Mouse (Mus musculus) heart, postnatal 10 days (tissue): ENCODE results near the gene Rps6kb1. TPM values are rescaled to one million over a fixed set of nuclear protein-coding genes. Genes with fewer than 3 reads are reported as not detected.

Source experiments
- DNase-seq, 2 experiments: peaks; one replicate each; pipeline ENCODE4 v3.0.0; 2021
- intact Hi-C: fragments of 180-260 bp; cut with DNase I; formaldehyde crosslinking; loops from one replicate; pipeline ENCODE4 v1.15.1; 2025
- total RNA-seq, 2 experiments: library from RNA; stranded (reverse); gene quantifications; 2 replicates each; pipeline ENCODE4 v1.2.3; 2021

The Rps6kb1 gene
- total RNA-seq, 2 experiments from 2014 or later = 26.0 to 29.2 TPM

DNA sequence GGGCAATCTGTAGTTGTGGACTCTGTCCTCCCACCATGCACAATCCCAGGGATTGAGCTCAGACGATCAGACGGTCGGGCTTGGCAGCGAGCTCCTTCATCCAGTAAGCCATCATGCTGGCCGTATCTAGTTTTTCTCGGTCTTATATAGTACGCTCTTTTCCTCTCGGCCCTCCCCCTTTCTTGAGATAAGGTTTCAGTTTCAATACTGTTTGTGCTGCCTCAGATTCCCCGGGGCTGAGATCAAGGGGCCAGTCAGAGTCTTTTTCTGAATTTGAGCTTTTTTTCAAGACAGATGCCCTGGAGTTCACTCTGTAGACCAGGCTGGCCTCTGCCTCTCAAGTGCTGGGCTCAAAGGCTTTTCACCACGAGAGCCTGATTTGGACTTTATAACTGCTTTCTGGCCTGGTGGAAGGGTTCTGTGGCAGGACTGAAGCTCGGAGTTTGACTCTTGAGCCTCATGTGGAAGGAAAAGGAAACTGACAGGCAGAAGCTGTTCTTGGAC is 36.7 kb upstream of the Rps6kb1 start:
- intact Hi-C loops = no loop called here

DNA sequence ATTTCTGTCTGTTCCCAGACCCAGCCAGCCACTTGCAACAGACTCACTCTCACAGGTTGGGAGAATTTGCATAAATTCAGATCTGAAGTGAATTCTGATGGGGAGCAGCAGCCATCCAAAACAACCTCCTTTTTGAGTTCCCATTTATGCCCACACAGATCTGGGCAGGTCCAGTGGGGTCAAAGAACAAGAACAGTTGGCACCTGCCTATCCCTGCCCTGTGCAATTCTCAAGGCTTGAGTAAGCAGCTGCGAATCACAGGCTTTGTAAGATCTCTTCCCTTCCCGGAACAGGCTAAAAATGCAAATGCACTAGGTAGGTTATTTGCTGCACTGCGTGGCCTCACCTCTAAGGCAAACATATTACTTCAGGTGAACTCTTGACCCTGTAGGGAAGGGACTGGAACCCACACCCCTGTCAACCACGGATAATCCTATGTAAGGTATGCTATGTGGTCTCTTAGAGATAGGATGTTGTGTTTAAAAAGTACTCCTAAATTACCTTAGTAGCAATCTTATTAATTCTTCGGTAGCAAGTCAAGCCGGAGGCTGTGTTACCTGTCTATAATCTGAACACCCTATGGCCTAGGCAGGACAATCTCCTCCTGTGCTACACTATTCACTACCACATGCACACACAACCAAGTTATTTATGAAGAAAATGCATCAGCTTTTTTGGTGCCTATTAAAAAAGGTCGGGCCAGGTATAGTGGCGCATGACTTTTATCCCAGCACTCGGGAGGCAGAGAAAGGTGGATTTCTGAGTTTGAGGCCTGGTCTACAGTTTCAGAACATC is 35.9 kb upstream of the Rps6kb1 start:
- intact Hi-C loops = no loop called here
- no peak for DNase-seq

More for the DNA sequence above, 36.7 kb upstream of the Rps6kb1 start:
- peak; percentile 63 to 67 for DNase-seq

DNA sequence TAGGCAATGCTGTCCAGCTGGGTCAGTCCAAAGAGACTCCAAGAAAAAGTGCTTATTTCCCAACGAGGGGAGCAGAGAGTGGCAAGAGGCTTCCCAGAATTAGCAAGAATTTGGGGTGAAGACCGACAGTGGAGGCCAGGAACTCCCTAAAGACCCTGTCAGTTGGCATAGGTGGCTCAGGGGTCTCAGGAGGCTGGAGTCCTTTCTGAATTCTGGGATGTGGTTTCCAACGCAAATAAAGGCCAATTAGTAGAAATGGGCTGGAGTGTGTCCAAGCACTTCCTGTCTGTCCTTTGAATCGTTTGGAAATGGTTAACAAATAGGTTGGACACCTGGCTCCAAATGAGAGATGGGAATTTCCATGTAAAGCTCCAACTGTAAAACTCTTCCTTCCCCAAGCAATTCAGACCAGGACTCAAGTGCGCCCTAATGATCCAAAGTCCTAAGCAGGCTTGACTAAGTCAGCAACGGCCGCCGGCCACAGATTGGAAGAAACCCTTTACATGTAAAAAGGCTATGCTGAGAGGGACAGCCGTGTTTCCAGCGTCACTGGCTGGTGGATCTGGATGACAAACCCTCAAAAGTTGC is 35.2 kb upstream of the Rps6kb1 start:
- no peak for DNase-seq
- intact Hi-C loops = no loop called here

DNA sequence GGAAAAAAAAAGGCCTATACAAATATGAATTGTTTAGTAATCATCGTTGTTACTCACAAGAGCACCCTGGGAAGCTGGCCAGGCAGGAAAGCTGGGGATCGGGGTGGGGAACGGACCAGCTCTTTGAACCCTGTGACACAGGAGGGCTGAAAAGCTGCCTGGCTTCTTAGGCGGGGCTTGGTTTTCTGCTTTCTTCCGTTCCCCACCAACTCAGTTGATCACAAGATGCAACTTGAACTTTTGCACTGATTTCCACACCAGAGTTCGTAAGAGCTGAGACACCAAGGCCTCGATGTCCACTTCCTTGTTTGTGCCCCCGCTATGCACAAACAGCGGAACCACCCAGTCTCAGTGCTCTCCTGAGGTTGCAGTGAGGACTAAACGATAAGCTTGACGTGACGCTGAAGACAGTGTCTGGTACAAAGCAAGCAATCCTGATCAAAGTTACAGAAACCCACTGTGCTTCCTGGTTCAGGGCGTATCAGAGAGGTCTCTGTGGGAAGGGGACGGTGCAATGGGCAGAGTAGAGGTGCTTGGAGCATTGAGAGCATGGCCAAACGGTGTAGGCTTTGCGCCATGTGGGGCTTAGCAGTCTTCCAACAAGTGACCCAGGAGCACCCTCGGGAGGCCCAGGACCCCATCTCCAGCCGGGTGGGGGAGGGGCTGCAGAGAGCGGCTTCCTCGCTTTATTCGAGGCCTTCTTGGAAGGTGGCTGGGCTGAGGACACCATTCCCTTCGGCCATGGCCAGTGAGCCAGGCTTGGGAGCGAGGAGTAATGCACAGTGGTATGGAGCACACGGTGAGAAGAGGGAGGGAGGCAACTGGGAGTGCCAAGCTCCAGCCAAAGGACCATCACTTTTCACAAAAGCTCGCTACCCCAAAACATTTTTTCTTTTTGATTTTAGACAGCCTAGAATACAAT is 34.5 kb upstream of the Rps6kb1 start:
- intact Hi-C loops = no loop called here
- peak; percentile 72 for DNase-seq

DNA sequence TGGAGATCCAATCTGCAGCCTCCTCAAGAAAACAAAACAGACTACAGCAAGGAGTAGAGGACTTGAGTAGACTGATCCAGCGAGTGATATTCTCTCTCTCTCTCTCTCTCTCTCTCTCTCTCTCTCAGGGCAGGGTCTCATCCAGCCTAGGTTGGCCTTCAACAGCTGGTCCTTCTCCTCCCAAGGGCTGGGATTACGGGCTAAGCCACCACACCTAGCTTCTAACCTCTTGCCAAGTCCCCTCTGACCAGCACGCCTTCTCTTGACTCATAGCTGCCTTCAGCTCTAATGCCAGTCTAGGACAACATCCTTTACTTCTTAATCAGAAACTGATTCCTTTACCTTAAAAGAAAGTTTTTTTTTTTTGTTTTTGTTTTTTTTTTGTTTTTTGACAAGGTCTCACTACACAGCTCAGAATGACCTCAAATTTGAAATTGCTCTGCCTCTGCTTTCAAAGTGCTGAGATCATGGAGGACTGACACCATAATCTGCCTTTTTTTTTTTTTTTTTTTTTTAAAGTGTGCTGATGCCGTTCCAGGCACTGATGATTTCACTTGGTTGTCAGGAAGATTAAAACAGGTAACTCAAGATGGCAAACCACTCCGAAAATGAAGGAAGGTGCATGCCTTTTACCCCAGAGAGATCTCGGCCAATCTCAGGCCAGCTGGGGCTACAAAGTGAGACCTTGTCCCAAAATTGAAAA is 33.7 kb upstream of the Rps6kb1 start:
- no peak for DNase-seq
- intact Hi-C loops = no loop called here

DNA sequence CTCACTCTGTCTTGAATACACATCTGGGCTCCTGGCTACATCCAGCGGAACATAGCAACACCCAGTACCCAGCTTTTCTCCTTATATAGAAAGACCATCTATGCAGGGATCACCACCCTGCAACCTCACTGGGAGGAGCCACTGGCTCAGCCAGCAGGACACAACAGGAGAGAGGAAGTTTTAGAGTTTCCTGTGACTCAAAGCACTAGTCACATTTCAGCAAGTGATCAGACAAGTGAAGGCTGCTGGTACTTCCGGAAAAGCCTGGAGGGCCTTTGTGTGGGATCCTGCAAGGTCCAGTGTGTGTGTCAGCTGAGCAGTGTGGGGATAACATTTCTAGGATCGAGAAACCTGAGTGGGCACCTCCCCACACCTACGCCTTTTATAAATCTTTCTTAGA is 32.6 kb upstream of the Rps6kb1 start:
- peak; percentile 67 for DNase-seq
- intact Hi-C loops = no loop called here

DNA sequence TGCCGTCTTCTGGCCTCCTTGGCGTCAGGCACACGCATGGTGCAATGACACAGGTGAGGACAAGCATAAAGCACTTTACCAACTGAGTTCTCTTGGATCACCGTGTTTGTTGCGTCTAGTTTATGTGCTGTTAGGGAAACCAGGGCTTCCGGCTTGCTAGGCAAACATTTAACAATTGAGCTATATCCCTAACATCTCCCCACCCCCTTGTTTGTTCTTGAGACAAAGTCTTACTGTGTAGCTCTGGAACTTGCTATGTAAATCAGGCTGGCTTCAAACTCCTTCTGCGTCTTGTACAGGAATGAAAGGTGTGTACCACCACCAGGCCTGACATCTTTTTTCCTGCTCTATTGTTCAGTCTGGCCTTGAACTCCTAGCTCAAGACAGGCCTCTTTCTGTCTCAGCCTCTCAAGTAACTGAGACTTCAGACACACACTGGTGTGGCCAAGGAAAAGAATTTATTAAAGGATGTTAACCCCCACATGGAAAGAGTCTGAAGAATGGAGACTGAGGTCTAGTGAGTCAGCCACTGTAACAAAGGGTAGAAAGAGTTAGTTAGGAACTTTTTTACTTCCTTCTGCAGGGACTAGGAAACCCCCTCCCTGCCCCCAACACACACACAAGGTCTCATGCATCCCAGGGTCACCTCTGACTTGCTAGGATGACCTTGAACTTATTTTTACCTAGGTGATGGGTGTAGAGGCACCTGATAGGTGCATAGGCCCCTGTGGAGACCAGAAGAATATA is 31.2 kb upstream of the Rps6kb1 start:
- intact Hi-C loops = no loop called here
- no peak for DNase-seq

DNA sequence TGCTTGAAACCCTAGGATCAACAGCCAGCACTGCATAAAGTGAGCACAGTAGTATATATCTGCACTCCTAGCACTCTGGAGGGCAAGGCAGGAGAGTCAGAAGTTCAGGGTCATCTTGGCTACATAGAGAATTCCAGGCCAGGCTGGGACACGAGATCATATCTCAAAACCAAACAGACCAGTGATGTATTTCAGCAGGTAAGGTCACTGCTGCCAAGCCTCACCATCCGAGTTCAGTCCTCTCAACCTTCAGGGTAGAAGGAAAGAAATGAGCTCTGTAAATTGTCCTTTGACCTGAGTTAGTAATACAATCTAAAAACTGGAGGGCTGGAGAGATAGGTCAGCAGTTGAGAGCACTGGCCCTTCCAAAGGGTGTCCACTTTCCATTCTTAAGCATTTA is 29.8 kb upstream of the Rps6kb1 start:
- DNase-seq = no peak
- intact Hi-C loops = no loop called here

DNA sequence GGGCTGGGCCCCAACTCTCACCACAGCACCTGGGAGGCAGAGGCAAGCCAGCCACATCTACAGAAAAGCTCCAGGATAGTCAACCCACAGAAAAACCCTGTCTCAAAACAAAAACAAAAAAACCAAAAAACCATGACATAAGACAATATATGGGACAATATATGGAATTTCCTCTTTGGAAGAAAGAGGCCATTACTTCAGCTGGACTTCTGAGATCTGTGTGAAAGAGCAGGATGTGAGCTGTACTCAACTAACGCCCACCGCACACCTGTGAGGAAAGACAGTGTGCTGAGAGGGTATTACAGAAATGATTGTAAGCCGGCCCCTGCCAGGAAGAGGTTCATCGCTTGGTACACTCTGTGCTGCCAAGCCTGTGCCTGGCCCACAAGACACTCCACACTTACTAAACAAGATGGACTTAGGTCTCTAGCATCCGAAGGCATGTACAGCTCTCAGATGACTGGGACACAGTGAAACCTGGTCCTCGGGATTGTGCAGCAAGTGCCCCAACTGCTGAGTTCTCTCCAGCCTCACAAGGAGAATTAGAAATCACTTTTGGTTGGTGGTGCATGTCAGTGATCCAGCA is 29.1 kb upstream of the Rps6kb1 start:
- no peak for DNase-seq
- intact Hi-C loops = no loop called here

DNA sequence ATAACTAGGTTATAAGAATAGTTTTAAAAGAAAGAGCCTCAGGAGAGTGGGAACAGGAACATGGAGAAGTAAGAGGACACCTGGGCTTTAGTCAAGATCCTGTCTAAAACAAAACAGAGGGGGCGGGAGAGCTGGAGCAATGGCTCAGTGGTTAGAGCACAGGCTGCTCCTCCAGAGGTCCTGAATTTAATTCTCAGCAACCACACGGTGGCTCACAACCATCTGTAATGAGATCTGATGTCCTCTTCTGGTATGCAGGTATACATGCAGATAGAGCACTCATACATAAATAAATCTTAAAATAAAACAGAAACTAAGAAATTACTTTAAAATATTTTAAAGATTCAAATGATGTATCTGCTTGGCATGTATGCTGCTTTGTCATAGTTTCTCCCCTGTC is 28.0 kb upstream of the Rps6kb1 start:
- intact Hi-C loops = no loop called here
- no peak for DNase-seq

DNA sequence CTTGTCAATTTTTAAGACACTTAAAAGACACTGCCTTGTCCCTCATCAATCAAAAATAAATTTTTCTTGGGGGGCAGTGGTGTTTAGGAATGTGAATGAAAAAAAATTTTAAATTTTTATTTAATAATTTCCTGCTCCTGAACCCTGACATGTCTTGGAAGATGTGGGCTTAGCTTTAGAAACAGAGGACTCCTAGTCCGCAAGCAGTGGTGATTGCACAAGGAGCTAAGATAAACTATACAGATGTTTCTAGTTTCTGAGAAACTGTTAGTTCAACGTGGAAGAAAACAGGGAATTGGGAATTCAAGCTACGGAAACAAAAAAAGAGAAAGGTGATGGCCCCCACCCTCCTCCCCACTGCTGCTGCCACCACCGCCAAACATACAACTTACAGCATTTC is 27.3 kb upstream of the Rps6kb1 start:
- no peak for DNase-seq
- intact Hi-C loops = no loop called here

DNA sequence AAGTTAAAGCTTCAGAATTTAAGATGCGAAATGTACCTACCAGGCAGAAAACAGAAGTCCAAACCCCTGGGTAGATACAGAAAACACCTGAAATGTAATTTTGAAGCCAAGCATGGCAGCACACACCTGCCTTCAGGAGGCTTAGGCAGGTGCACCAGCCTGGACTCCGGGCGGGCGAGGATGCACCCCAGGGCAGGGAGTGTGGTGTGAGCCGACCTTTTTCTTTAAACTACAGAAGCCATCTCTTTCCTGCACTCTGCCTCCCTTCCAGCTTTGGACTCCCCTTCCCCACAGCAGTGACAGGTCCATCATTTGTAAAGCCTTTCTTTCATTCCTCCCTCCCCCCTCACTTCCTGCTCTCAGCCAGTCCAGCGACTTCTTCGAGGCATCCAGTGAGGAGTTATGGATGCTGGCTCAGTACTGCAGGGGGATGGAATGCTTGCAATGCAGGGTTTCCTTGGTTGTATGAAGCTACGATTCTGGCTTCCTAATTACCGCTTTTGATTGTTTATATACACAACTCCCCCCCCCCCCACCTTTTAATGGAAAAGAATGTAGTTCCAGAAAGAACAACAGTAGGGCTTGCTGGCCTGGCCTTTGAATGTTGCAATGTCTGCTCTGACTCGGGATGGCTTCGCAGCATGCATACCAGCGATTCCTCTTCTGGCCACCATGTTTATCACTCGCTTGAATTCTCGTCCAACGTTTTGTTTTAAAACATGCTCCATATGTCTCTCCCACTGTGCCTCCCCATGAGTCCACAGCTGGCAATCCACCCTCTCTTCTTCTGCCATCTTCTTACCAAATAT is 26.6 kb upstream of the Rps6kb1 start:
- DNase-seq = peak in 1 of 2 experiments; percentile 38
- intact Hi-C loops = no loop called here

DNA sequence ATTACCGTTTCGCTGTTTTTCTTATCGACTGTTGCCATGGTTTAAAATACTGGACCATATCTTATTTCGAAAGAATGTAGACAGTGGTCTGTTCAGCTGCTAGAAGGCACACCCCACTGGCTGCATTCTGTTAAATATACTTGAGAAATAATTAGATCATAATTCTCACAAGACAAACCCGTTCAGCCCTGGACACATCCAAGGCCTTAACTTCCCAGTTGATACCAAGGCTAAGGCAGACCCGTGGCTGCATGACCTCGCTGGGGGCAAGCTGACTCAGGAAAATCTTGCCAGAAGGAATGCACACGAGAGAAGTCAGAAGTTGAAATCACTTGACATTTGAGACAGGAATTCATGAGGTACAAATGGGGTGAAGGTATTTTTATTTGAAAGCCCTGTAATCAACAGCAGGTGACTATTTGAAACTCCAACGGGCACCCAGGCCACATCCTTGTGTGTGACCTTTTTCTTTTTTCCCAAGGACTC is 25.7 kb upstream of the Rps6kb1 start:
- intact Hi-C loops = no loop called here
- peak in 1 of 2 experiments; percentile 56 for DNase-seq

DNA sequence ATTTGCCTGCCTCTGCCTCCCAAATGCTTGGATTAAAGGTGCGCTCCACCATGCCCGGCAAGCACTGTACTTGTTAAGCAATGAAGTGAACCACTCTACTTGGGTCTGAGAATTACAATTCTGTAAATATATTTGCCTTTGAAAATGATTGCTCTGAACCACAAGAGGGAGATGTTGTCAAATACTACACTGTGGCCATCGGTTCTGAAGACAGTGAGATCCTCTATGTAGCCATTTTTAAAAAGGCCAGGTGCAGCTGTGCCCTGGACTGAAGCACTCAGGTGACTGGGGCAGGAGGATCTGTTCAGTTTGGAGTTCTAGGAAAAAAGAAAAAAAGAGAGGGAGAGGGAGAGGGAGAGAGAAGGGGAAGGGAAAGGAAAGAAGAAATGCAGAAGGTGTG is 23.8 kb upstream of the Rps6kb1 start:
- peak in 1 of 2 experiments; percentile 47 for DNase-seq

DNA sequence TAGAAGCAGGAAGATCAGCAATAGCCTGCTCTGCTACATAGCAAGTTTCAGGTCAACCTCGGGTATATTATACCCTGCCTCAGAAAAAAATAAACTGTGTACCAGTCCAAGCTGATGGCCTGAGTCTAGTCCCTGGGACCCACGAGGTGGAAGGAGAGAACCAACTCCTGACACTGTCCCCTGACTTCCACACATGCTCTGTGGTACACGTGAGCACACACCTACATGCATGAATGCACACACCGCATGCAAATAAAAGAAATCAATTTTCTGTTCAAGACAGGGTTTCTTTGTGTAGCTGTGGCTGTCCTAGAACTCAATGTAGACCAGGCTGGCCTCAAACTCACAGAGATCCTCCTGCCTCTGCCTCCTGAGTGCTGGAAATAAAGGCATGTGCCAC is 13.7 kb upstream of the Rps6kb1 start:
- intact Hi-C loops = no loop called here
- DNase-seq = no peak

More for the DNA sequence above, 23.8 kb upstream of the Rps6kb1 start:
- intact Hi-C loops = loop anchor here (1.0 to 2.0 kb wide), 2 partner anchors 85 to 442 kb away; no protein-coding TSS in a partner anchor

DNA sequence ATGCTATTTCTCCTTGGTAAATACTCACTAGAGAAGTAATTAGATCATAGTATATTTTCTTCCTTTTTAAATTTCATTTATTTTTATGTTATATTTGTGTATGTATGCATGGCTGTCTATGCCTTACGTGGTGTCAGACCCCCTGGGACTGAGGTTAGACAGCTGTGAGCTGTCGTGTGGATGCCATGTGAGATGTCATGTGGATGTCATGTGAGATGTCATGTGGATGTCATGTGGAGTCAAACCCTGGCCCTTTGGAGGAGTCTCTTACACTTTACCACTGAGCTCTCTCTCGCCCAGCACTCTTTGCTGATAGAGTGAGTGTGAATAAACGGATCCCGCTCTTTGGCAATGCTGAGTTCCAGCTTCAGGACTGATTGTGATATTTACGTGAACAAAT is 8.9 kb upstream of the Rps6kb1 start:
- intact Hi-C loops = no loop called here
- DNase-seq = no peak

DNA sequence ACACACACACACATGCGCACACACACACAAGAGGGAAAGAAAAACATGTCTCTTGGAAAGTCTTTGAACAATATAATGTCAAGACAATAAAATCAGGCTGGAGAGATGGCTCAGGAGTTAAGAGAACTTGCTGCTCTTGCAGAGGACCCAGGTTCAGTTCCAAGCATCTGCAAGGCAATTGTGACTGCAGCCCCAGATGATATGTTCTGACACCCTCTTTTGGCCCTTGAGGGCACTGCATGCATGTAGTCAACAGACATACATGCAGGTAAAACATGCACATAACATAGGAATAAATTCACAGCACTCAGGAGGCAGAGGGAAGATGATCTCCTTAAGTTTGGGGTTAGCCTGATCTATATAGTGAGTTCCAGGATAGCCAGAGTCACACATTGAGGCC is 2.8 kb upstream of the Rps6kb1 start:
- DNase-seq = no peak
- intact Hi-C loops = no loop called here

DNA sequence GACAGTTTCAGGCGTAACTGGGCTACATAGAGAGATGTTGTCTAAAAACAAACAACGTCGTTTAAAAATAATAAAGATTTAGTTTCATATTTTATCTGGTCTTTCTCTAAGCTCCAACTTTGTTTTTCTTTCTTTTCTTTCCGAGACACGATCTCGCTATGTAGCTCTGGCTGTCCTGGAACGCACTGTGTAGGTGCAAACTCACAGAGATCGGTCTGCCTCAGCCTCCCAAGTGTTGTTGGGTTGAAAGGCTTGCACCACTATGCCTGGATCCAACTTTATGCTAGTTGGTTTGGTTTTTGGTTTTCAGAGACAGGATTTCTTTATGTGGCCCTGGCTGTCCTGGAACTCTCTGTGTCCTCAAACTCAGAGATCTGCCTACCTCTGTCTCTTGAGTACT is 951 bp upstream of the Rps6kb1 start:
- intact Hi-C loops = no loop called here
- DNase-seq = no peak
